Mouse (Mus musculus): ENCODE results near the gene Rpl3. TPM values are rescaled to one million over a fixed set of nuclear protein-coding genes. Genes with fewer than 3 reads are reported as not detected.

Gene Rpl3
- polyA plus RNA-seq, 1 experiment, result 298 TPM

DNA sequence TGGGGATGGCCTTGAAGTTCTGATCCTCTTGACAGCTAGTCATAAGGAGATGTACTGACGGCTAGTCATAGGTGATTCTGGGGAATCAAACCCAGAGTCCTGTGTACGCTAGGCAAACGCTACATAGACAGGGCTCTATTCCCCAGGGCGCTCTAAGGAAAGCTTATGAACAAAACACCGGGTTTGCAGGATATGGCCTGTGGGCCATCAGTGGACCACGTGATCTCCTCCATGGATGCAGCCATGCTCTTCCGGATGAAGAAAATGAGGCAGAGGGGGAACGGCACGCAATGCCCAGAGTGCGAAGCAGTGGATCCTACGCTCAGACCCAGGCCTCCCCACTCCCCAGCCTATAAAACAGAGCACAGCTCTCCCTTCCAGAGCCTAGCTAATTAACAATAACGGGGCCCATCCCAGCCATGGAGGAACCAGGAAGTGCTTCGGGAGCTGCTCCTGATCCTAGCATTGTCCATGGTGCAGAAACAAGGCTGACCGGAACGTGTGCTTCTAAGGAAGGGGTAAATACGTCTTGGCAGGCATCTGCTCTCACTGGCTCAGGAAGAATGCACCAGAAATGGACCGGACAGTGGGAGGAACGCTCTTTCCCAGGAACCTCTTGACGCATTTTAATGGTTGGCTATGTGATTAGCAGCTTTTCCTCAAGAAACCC is 40.4 kb downstream of the Rpl3 start:
- H3K4me1 ChIP-seq (ENCODE audit: control insufficient read depth, insufficient read depth, insufficient read length, low read length), result no peaks in the 10 kb centered on the region
- H3K27ac ChIP-seq (ENCODE audit: insufficient read depth, low read depth, low read length), result no peak overlapping the region
- no peaks in the 10 kb centered on the region for H3K27me3 ChIP-seq (ENCODE audit: control insufficient read depth, insufficient read depth, low read length)
- H3K4me3 ChIP-seq (ENCODE audit: low read depth, low read length), result no peak overlapping the region
- 62% methylated on average over 19 of the region's 19 CpGs for WGBS
- no peaks in the 10 kb centered on the region for H3K36me3 ChIP-seq (ENCODE audit: control insufficient read depth, insufficient read depth, low read length)
- no peak for TF ChIP-seq CTCF (IDR thresholded peaks at IDR 0.05; ENCODE audit: extremely low read depth, insufficient read length, insufficient replicate concordance, low read depth, low read length)
- TF ChIP-seq POLR2A (IDR thresholded peaks at IDR 0.05; ENCODE audit: low read depth, low read length), result no peak

DNA sequence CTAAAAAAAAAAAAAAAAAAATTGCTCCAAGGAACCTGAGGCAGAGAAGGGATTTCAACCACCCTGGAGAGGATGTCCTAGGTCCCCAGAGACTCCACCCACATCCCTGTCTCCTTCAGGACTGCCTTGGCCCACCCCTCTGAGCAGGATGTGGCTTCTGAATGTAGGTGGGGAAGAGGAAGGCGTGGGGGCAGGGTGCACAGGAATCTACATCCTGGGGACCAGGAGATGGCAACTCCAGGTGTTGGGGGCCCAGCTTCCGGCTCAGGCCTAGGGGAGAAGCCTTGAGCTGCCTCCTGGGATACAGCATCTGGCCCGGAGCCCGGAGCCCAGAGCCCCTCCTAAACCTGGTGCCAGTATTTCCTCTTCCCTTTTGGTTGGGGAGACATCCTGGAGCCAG is 41.6 kb downstream of the Rpl3 start:
- Histone ChIP-seq H3K27me3 (ENCODE audit: control insufficient read depth, insufficient read depth, low read length) (no peaks in the 10 kb centered on the region), H3K27ac (ENCODE audit: insufficient read depth, low read depth, low read length) (no peak overlapping the region), H3K4me1 (ENCODE audit: control insufficient read depth, insufficient read depth, insufficient read length, low read length) (no peaks in the 10 kb centered on the region), H3K4me3 (ENCODE audit: low read depth, low read length) (no peak overlapping the region), H3K36me3 (ENCODE audit: control insufficient read depth, insufficient read depth, low read length) (no peaks in the 10 kb centered on the region)
- TF ChIP-seq CTCF (IDR thresholded peaks at IDR 0.05; ENCODE audit: extremely low read depth, insufficient read length, insufficient replicate concordance, low read depth, low read length) (no peak), POLR2A (IDR thresholded peaks at IDR 0.05; ENCODE audit: low read depth, low read length) (no peak)
- 55% methylated on average over 4 of the region's 4 CpGs for WGBS

DNA sequence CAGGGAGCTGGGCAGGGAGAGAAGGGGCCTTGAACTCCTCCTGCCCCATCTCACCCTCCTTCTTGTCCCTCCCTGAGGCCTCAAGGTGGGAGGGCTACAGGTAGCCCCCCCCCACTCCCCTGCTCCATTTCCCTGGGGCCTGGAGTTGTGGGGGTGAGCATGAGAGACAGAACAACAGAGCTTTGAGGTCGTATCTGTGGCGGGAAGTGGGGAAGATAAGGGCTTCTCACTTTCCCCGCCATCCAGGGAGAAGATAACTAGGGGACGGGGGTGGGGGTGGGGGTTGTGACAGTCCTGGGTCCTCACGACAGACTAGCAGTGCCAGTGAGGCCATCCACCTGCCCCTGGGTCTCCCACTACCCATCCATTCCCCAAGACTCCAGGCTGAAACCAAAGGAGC is 43.7 kb downstream of the Rpl3 start:
- Histone ChIP-seq H3K36me3 (ENCODE audit: control insufficient read depth, insufficient read depth, low read length) (no peaks in the 10 kb centered on the region), H3K27me3 (ENCODE audit: control insufficient read depth, insufficient read depth, low read length) (no peaks in the 10 kb centered on the region), H3K27ac (ENCODE audit: insufficient read depth, low read depth, low read length) (no peak overlapping the region), H3K4me1 (ENCODE audit: control insufficient read depth, insufficient read depth, insufficient read length, low read length) (no peaks in the 10 kb centered on the region), H3K4me3 (ENCODE audit: low read depth, low read length) (no peak overlapping the region)
- 38% methylated on average over 5 of the region's 5 CpGs for WGBS
- TF ChIP-seq CTCF (IDR thresholded peaks at IDR 0.05; ENCODE audit: extremely low read depth, insufficient read length, insufficient replicate concordance, low read depth, low read length) (no peak), POLR2A (IDR thresholded peaks at IDR 0.05; ENCODE audit: low read depth, low read length) (no peak)

DNA sequence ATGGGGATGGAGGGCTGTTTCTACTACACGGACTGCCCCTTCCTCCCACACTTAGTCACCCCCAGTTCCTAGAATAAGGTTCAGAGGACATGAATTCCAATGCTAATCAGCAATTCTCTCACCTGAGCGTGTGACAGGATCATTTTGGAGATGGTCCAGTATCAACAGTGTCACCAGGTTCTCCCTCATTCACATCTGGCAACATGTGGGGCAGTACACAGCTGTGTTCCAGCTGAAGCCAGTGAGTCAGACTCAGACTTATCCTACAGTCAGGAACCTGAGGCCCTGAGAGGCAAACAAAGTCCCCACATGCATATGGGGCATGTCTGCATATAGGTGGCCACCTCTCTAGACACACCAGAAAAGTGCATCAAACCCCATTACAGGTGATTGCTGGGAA is 44.4 kb downstream of the Rpl3 start:
- Histone ChIP-seq H3K4me1 (ENCODE audit: control insufficient read depth, insufficient read depth, insufficient read length, low read length) (no peaks in the 10 kb centered on the region), H3K27ac (ENCODE audit: insufficient read depth, low read depth, low read length) (no peak overlapping the region), H3K4me3 (ENCODE audit: low read depth, low read length) (no peak overlapping the region), H3K36me3 (ENCODE audit: control insufficient read depth, insufficient read depth, low read length) (no peaks in the 10 kb centered on the region), H3K27me3 (ENCODE audit: control insufficient read depth, insufficient read depth, low read length) (no peaks in the 10 kb centered on the region)
- WGBS, result 39% methylated on average over 2 of the region's 2 CpGs
- TF ChIP-seq POLR2A (IDR thresholded peaks at IDR 0.05; ENCODE audit: low read depth, low read length) (no peak), CTCF (IDR thresholded peaks at IDR 0.05; ENCODE audit: extremely low read depth, insufficient read length, insufficient replicate concordance, low read depth, low read length) (no peak)

DNA sequence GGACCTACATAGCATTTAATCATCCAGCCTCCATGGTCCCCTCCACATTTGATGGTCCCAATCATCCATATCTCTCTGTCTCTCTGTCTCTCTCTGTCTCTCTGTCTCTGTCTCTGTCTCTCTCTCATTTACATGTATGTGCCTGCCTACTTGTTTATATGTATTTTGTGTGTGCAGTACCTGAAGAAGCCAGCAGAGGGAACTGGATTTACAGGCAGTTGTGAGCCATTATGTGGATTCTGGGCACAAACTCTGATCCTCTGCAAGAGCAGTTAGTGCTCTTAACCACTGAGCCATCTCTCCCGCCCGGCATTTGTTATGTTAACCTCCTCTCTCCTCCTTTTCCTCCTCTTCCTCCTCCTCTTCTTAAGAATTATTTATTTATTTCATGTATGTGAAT is 45.9 kb downstream of the Rpl3 start:
- Histone ChIP-seq H3K4me1 (ENCODE audit: control insufficient read depth, insufficient read depth, insufficient read length, low read length) (no peaks in the 10 kb centered on the region), H3K36me3 (ENCODE audit: control insufficient read depth, insufficient read depth, low read length) (no peaks in the 10 kb centered on the region), H3K27ac (ENCODE audit: insufficient read depth, low read depth, low read length) (no peak overlapping the region), H3K4me3 (ENCODE audit: low read depth, low read length) (no peak overlapping the region), H3K27me3 (ENCODE audit: control insufficient read depth, insufficient read depth, low read length) (no peaks in the 10 kb centered on the region)
- 99% methylated on average over 2 of the region's 2 CpGs for WGBS
- TF ChIP-seq POLR2A (IDR thresholded peaks at IDR 0.05; ENCODE audit: low read depth, low read length) (no peak), CTCF (IDR thresholded peaks at IDR 0.05; ENCODE audit: extremely low read depth, insufficient read length, insufficient replicate concordance, low read depth, low read length) (no peak)

DNA sequence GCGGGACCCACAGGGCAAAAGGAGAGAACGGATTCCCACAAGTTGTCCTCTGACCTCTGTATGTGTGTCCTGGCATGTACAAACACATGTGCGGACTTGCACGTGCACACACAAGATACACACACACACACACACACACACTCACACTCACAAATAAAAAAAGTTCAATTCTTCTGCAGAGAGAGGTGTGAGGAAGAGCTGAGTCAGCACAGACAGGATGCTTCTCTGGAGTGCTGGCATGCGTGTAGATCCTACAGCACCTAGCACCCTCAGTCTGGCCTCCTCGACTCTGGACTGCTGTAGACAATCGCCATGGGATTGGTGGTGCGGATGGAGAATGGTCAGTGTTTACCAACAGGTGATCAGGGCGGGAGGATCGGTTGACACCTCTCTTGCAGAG is 47.4 kb downstream of the Rpl3 start:
- no peaks in the 10 kb centered on the region for H3K4me1 ChIP-seq (ENCODE audit: control insufficient read depth, insufficient read depth, insufficient read length, low read length)
- WGBS, result 86% methylated on average over 10 of the region's 10 CpGs
- H3K27me3 ChIP-seq (ENCODE audit: control insufficient read depth, insufficient read depth, low read length), result no peaks in the 10 kb centered on the region
- no peaks in the 10 kb centered on the region for H3K36me3 ChIP-seq (ENCODE audit: control insufficient read depth, insufficient read depth, low read length)
- TF ChIP-seq POLR2A (IDR thresholded peaks at IDR 0.05; ENCODE audit: low read depth, low read length) (no peak), CTCF (IDR thresholded peaks at IDR 0.05; ENCODE audit: extremely low read depth, insufficient read length, insufficient replicate concordance, low read depth, low read length) (no peak)
- H3K27ac ChIP-seq (ENCODE audit: insufficient read depth, low read depth, low read length), result no peak overlapping the region
- H3K4me3 ChIP-seq (ENCODE audit: low read depth, low read length), result no peak overlapping the region

DNA sequence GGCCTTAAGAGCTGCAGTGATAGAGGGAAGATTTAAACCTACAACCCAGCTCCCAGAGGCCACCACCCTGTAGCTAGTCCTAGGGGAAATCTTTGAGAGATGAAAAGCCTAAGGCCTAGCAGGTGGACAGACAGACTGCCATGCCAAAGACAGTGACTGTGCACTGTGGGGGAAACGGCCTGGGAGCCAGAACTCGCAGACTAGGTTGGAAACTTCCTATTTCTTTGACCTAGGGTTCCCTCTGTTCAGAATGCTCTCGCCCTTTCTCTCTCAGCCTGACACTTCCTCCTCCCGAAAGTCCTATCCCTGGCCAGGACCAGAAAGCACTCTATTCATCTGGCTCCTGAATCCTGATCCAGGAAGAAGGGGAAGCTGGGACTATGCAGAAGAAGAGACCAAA is 49.5 kb downstream of the Rpl3 start:
- no peaks in the 10 kb centered on the region for H3K4me1 ChIP-seq (ENCODE audit: control insufficient read depth, insufficient read depth, insufficient read length, low read length)
- no peaks in the 10 kb centered on the region for H3K27me3 ChIP-seq (ENCODE audit: control insufficient read depth, insufficient read depth, low read length)
- 66% methylated on average over 4 of the region's 4 CpGs for WGBS
- no peaks in the 10 kb centered on the region for H3K36me3 ChIP-seq (ENCODE audit: control insufficient read depth, insufficient read depth, low read length)
- no peak overlapping the region for H3K4me3 ChIP-seq (ENCODE audit: low read depth, low read length)
- no peak overlapping the region for H3K27ac ChIP-seq (ENCODE audit: insufficient read depth, low read depth, low read length)
- TF ChIP-seq POLR2A (IDR thresholded peaks at IDR 0.05; ENCODE audit: low read depth, low read length) (no peak), CTCF (IDR thresholded peaks at IDR 0.05; ENCODE audit: extremely low read depth, insufficient read length, insufficient replicate concordance, low read depth, low read length) (no peak)

Data from small intestine, adult 2 months (tissue).